Comparison of ENCODE assay signal across 10 mouse cellular contexts in genomic region chr11:7215703-7216102, GRCm38 (mm10). TPM values are rescaled to one million over a fixed set of nuclear protein-coding genes. Genes with fewer than 3 reads are reported as not detected.
DNase-seq lines count a peak whose midpoint lies in the region; ATAC-seq and TF ChIP-seq lines count a peak whose summit lies in the region.
"Had no signal": no experiment of that assay in that cellular context is flagged by ENCODE, and none has a peak within 500 bp of the region (broad histone marks: within the 10 kb centered on the region; RNA-seq: fewer than 3 reads in every experiment).

No protein-coding gene starts in this region.

- peaks cover 45% of the 10 kb centered on the region for H3K27me3 ChIP-seq in forebrain, embryonic 10.5 days (ENCODE audit: poor library complexity, severe bottlenecking)
- peaks cover 10% of the 10 kb centered on the region; the same call in 1 of the 2 replicates for H3K27me3 ChIP-seq in forebrain, embryonic 15.5 days
- H3K27me3 ChIP-seq in spleen, adult 2 months (ENCODE audit: control insufficient read depth, insufficient read depth, low read length): no peaks in the 10 kb centered on the region

- no peak for ATAC-seq in forebrain, embryonic 15.5 days (replicated peaks)
- ATAC-seq in megakaryocyte progenitor cell, adult 5-6 weeks (replicated peaks; ENCODE audit: poor library complexity): peak; percentile 54; the same call in 1 of the 2 replicates

- H3K4me1 ChIP-seq in forebrain, embryonic 10.5 days: peaks cover 37% of the 10 kb centered on the region
- peaks cover 33% of the 10 kb centered on the region for H3K4me1 ChIP-seq in forebrain, embryonic 15.5 days
- H3K4me1 ChIP-seq in spleen, adult 2 months (ENCODE audit: control insufficient read depth, insufficient read depth, insufficient read length): no peaks in the 10 kb centered on the region; the same call in 1 of the 2 replicates

- no peak overlapping the region for H3K27ac ChIP-seq in forebrain, embryonic 10.5 days
- no peak overlapping the region for H3K27ac ChIP-seq in forebrain, embryonic 15.5 days (replicated peaks)
- H3K27ac ChIP-seq in spleen, adult 2 months (ENCODE audit: insufficient read depth, low read length): no peak overlapping the region

- H3K4me3 ChIP-seq in forebrain, embryonic 10.5 days: no peak overlapping the region
- H3K4me3 ChIP-seq in forebrain, embryonic 15.5 days: no peak overlapping the region
- H3K4me3 ChIP-seq in spleen, adult 2 months (ENCODE audit: extremely low read depth, insufficient read depth, insufficient read length): no peak overlapping the region

- no peaks in the 10 kb centered on the region for H3K36me3 ChIP-seq in forebrain, embryonic 10.5 days (replicated peaks)
- H3K36me3 ChIP-seq in forebrain, embryonic 15.5 days: no peaks in the 10 kb centered on the region
- no peaks in the 10 kb centered on the region for H3K36me3 ChIP-seq in spleen, adult 2 months (ENCODE audit: control insufficient read depth, insufficient read depth, low read length)

- 20% methylated on average over 8 of the region's 8 CpGs for WGBS in forebrain, embryonic 10.5 days
- 8% methylated on average over 8 of the region's 8 CpGs for WGBS in forebrain, embryonic 15.5 days
- 11% methylated on average over 8 of the region's 8 CpGs for WGBS in spleen, adult 2 months

- no peak overlapping the region for H3K9ac ChIP-seq in forebrain, embryonic 15.5 days (replicated peaks)

- no peak overlapping the region for H3K4me2 ChIP-seq in forebrain, embryonic 15.5 days (replicated peaks)

- peak; percentile 55 for DNase-seq in forebrain, embryonic 10.5 days (ENCODE audit: extremely low spot score, low spot score)
- no peak for DNase-seq in spleen, adult 2 months (ENCODE audit: low read depth in 1 of 2, low spot score in 2 of 2)
- no peak for DNase-seq in spleen, adult 12 weeks (ENCODE audit: low spot score)
- DNase-seq in frontal cortex, postnatal 14 days (ENCODE audit: low spot score in 2 of 2): peak; percentile 36 to 66
- DNase-seq in layer of hippocampus, adult 9-11 months: peak; percentile 42
- DNase-seq in urinary bladder, postnatal 25 days (ENCODE audit: low spot score): peak; percentile 70

- no peak for TF ChIP-seq POLR2A in spleen, adult 2 months (IDR thresholded peaks at IDR 0.05; ENCODE audit: low read depth, low read length)

- 0 out of 2 replicates have a peak, but pooled peaks have one; percentile 8 for TF ChIP-seq CTCF in spleen, adult 2 months (IDR thresholded peaks at IDR 0.05; ENCODE audit: extremely low read depth, insufficient read depth, insufficient read length, insufficient replicate concordance)

- no peaks in the 10 kb centered on the region for H3K9me3 ChIP-seq in forebrain, embryonic 10.5 days
- no peaks in the 10 kb centered on the region for H3K9me3 ChIP-seq in forebrain, embryonic 15.5 days

RNA-seq across cellular contexts. Expression of gene Igfbp3, which starts 2.0 kb away (rescaled TPM):
- polyA plus RNA-seq in forebrain, embryonic 10.5 days (2016; fragmentation: Nextera tagmentation; extraction: Ambion mirVana): 16.4 and 16.6 TPM in 2 replicates
- 34.7 and 40.3 TPM in 2 replicates for polyA plus RNA-seq in forebrain, embryonic 15.5 days (2015; fragmentation: Nextera tagmentation; extraction: Ambion mirVana)
- polyA plus RNA-seq in spleen, adult 2 months (2012; rRNA removed): 108 and 147 TPM in 2 replicates
- not detected in 2 replicates for total RNA-seq in megakaryocyte progenitor cell, adult 5-6 weeks (2015)
- total RNA-seq in megakaryocyte progenitor cell, adult 5-6 weeks (2017): not detected in 2 replicates

RNA-seq across cellular contexts. Expression of gene Igfbp1, which starts 18.1 kb away (rescaled TPM):
- 0.10 and 0.24 TPM in 2 replicates for polyA plus RNA-seq in forebrain, embryonic 10.5 days (2016; fragmentation: Nextera tagmentation; extraction: Ambion mirVana)
- polyA plus RNA-seq in forebrain, embryonic 15.5 days (2015; fragmentation: Nextera tagmentation; extraction: Ambion mirVana): 0.14 TPM in 1 of 2 replicates, not detected in the other
- not detected in 2 replicates for polyA plus RNA-seq in spleen, adult 2 months (2012; rRNA removed)
- not detected in 2 replicates for total RNA-seq in megakaryocyte progenitor cell, adult 5-6 weeks (2015)
- total RNA-seq in megakaryocyte progenitor cell, adult 5-6 weeks (2017): not detected in 2 replicates
- polyA plus RNA-seq: neural tube, embryonic 14.5 days had no signal

RNA-seq across cellular contexts. Expression of gene Gm11985, which starts 27.3 kb away (rescaled TPM):
- not detected in 2 replicates for polyA plus RNA-seq in forebrain, embryonic 10.5 days (2016; fragmentation: Nextera tagmentation; extraction: Ambion mirVana)
- polyA plus RNA-seq in forebrain, embryonic 15.5 days (2015; fragmentation: Nextera tagmentation; extraction: Ambion mirVana): not detected in 2 replicates
- not detected in 2 replicates for polyA plus RNA-seq in spleen, adult 2 months (2012; rRNA removed)
- not detected in 2 replicates for total RNA-seq in megakaryocyte progenitor cell, adult 5-6 weeks (2015)
- not detected in 2 replicates for total RNA-seq in megakaryocyte progenitor cell, adult 5-6 weeks (2017)
- polyA plus RNA-seq: heart, embryonic 16.5 days had no signal

Comparison
In these comparisons a context has a peak if more than half of its experiments do, and no peak if none do; other contexts are left out.
1. DNase-seq: peak in forebrain, embryonic 10.5 days (single experiment), frontal cortex, postnatal 14 days (2 of 2), layer of hippocampus, adult 9-11 months (single experiment) and urinary bladder, postnatal 25 days (single experiment); none in spleen, adult 2 months (0 of 2) and spleen, adult 12 weeks (single experiment).